Mouse (Mus musculus): ENCODE measurements around the gene Plekhh2.

Gene Plekhh2

DNA sequence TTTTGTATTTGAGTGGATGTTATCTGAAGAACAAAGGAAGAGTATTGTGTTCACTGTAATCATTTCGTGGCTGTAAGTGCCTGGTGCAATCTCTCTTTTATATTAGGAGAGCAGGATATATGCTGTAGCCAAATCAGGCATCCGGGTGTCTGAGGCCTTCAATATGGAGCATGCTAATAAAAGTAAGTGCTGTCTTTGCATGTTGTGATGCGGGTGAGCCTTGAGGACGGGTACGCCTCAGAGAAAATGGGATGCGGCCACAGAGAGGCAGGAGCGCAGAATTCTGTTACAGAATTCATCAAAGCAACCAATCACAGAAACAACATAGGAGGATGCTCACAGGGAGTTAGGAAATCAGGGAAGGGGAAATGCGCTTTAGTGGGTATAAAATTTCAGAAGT lies 58.1 kb downstream of the Plekhh2 start:
- in situ Hi-C loops (cut with MboI, MseI) = no loop called here

DNA sequence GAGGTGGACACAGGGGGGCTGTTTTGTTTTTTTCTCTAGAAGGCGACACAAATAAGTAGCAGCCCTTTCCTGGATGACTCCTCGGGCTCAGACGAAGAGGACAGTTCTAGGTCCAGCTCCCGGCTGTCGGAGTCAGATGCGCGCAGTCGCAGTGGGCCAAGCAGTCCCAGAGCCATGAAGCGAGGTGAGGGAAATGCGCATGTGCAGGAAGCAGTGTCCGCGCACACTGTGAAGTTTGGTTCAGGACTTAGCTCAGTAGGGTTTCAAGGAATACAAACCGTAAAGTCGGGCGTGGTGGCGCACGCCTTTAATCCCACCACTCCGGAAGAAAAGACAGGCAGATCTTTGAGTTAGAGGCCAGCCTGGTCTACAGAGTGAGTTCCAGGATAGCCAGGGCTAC lies 59.9 kb downstream of the Plekhh2 start:
- in situ Hi-C loops (cut with MboI, MseI) = no loop called here

DNA sequence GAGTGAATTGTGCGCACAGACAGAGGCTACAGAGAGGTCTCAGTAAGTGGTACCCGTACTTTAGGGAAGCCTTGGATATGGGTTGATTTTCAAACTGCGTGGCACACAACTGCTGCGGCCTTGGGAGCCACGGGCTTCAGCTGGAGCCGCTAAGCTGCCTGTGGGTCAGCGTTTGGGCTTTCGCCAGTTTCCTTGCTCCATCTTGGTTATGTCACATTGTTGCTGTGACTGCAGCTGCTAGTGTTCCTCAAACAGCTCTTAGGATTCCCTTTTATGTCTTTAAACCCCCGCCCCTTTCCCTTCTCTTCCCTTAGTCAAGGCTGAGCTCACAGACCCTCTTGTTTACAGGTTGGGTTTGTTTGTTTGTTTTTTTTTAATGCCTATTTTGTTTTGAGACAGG lies 61.6 kb downstream of the Plekhh2 start:
- in situ Hi-C loops (cut with MboI, MseI) = no loop called here

DNA sequence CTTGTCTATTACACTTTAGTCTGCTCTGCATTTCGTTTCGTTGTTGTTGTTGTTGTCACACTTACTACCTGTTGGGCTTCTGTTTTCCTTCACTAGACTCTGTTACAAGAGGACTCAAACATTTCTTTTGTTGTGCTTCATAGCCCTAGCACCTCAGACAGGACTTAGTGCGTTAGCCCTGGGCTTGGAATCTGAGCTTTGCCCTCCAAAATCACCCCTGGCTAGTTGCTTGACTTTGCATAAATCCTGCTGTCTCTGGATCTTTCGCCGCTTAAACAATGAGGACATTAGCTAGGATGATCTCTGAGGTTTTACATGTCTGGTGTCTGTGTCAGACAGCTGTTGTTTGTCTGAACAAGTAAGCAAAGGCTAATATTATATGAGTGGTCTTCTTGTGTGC lies 62.2 kb downstream of the Plekhh2 start:
- in situ Hi-C loops (cut with MboI, MseI) = no loop called here

DNA sequence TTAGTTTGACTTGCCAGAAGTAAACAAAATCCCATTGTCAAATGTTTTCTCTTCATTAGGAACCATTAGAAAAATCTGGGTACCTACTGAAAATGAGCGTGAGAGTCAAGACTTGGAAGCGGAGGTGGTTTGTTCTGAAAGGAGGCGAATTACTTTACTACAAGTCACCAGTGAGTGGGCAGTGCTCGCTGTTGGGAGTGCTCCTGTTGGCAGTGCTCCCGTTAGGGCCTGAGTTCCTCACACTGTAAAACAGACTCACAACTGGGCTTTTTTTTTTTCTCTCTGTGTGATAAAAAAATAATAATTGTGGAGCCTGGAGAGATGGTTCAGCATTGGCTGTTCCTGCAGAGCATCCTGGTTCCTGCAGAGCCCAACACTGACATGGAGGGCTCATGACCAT lies 63.4 kb downstream of the Plekhh2 start:
- in situ Hi-C loops (cut with MboI, MseI) = no loop called here

DNA sequence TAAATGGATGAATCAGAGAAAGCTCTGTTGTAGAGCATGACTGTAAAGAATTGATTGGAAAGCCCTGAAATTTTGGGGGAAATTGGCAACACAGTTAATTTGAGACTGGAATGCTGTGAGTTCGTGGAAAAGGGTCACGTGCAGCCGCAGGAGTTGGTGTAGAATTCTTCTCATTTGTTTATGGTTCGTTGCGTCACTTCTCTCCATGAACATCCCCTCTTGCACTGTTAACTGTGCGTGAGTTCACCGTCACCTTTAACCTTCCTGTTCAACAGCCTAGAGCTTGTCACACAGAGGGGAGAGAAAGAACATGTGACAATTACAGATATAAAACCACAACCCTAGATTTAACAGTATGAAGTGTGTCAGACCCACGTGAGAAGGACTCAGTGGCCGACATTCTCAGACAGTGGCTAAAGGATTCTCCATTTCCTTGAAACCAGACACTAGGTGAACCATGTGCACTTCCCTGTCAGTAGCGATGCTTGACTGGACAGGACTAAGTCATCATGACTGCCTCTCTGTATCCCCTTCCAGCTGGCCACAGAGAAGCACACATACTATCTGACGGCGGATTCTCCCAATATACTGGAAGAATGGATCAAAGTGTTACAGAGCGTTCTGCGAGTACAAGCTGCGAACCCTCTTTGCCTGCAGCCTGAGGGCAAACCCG lies 65.1 kb downstream of the Plekhh2 start:
- in situ Hi-C loops (cut with MboI, MseI) = no loop called here

DNA sequence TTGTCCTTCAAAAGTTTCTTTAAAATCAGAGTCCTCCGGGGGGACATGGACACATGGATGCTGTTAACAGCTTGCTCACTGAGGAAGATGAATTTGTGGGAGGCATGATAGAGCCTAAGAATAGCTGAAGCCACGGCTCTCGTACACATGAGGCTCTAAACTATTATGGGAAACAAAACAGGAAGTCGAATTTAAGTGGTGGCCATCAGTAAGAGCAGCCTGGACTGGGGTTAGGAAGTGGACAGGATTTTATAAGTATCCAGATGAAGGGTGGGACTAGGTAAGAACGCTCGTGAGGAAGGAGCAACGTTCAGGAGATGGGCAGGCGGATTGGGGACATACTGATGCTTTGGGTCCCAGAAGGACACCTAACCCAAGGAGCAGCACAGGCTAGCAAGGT lies 67.6 kb downstream of the Plekhh2 start:
- in situ Hi-C loops (cut with MboI, MseI) = no loop called here

DNA sequence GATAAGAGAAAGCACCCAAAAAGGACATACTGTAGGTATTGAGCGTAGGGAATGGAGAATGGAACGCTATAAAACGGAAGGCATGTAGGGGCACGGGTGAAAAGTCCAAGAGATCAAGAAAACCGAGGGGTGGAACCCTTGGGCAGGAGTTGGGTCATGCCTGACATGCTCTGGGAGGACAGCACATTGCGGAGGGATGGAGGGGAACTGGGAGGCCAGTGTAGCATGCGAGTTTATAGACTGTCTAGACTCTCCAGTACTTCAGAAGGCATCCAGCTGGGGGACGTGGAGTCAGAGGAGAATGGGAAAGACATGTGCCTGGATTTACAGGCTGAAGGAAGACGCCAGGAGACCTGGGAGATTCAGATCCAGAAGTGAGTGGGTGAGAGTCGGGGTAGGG lies 68.1 kb downstream of the Plekhh2 start:
- in situ Hi-C loops (cut with MboI, MseI) = no loop called here

DNA sequence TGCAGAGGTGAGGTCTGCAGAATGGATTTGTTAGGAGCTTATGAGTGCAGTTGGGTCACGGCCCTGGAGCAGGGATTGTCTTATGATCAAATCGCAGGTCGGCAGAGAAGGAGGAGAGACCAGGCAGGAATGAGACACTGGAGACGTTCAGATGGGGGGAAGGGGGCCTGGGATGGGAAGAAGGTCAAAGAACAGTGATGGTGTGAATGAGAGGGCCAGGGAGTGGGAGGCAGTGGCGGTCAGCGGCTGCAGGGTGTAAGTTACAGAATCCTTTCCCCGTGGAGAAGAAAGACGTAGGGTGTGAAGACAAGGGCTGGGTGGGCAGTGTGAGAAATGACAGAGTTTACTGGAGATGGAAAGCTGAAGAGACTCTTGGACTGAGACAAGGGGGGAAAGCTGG lies 69.1 kb downstream of the Plekhh2 start:
- in situ Hi-C loops (cut with MboI, MseI) = no loop called here

DNA sequence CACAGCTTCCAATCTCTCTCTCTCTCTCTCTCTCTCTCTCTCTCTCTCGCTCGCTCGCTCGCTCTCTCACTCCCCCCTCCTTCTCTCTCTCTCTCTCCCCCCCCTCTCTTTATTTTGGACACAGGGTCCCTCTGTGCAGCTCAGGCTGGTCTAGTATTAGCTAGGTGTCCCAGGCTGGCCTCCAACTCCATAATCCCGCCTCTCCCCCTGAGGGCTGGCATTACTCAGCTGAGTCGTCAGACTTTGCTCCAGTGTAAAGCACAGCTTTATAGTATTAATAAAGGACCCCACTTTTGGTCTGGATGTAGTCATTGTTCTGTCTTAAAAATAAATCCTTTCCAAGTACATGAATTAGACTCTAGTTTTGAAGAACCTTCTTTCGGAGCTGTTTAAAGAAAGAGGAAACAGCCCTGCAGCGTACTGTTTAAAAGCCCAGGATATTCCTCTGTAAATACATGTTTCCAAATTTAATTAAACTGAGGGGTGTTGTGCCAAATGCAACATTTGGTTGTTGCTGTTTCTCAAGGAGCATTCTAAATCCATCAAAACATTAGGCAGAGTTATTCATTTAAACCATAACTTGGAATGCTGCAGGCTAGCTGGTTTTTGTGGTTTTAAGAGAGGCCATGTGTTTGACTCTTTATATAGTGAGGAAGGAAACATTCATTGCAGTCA lies 70.2 kb downstream of the Plekhh2 start:
- in situ Hi-C loops (cut with MboI, MseI) = no loop called here

DNA sequence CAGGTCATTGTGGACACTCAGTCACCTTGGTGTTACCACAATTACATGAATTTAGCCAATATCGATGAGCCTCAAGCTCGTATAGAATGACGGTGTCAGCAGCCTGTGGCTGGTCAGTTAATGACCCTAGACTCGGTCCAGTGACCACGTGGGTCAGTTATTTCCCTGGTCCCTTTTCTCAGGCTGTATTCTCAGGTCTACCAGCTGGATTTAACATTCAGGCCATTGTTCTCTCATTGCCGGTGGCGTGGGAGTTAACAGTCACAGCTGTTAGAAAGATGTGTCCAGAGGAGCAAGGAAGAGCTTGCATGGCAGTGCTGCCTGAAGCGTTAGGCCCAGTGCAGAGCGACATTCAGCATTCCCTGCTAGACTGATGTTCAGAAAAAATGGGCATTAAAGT lies 72.4 kb downstream of the Plekhh2 start:
- in situ Hi-C loops (cut with MboI, MseI) = no loop called here

DNA sequence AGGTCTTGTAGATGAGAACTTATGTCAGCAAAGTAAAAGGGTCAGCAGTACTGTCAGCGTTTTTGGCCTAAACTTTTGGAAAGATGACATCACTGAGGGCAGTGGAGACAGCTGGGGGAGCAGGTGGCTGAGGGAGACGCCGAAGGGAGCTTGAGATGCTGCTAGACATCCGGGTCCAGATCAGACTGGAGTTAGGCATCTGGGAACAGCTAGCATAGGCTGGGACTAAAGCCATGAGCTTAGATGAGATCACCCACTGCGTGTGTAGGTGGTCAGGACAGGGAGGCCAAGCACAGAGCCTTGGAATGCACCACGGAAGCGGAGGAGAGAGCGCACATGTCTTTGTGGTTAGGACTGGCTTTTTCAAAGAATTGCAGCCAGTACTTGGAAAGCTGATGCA lies 73.4 kb downstream of the Plekhh2 start:
- in situ Hi-C loops (cut with MboI, MseI) = no loop called here

DNA sequence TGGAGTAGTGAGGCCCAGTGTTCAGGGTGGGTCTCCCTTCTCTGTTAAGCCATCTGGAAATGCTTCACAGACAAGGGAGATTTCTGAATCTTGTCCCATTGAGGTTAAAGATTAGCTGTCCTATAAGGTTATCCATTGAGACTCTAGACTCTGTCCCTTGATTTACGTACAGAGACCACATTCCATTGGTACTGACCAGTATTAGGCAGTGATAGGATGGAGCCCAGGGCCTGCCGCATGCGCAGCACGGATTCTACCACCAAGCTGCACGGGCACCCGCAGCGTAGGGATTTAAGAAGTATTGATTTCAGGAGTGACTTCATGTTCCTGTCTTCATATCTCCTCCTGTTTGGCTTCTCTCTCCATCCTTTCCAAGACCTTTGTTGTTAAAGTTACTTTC lies 78.4 kb downstream of the Plekhh2 start:
- in situ Hi-C loops (cut with MboI, MseI) = no loop called here

DNA sequence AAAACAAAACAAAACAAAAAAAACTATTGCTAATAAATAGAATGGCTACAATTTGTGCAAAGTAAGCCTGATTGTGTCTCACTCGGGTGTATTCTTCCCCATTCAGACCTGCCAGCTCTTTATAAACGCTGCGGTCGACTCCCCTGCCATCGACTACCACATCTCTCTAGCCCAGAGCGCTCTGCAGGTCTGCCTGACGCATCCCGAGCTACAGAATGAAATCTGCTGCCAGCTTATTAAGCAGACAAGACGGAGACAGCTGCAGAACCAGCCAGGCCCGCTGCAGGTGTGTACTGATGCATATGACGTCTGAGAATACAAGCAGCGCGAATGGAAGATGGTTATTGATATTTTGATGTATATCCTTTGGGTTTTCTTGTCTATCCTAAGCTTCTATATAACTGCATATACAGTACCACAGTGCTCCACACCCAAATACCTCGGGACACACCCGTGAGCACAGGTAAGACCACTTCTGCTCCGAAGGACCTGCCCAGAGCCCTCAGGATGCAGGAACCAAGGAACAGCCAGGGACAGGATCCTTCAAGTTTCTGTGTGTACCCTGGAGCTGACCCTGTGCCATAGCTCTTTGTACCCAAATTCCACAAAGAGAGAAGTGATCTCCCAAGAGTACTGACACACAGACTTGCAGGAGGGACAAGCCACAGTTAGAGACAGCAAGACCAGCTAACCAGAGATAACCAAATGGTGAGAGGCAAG lies 79.9 kb downstream of the Plekhh2 start:
- in situ Hi-C loops (cut with MboI, MseI) = no loop called here

DNA sequence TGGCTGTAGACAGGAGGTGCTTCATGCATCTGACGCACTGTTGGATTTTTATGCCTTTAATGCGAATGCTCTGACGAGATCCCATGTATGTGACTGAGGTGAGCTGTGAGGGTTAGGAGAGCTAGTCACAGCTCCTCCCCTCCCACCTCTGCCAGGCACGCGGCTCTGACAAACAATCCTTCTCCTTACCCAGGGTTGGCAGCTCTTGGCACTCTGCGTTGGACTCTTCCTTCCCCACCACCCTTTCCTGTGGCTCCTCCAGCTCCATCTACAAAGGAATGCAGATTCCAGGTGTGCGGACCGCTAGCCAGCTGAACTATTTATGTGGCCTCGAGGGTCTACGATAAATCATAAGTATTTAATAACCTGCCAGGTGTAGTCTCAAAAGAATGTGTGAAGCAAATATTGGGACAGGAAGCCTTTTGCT lies 84.3 kb downstream of the Plekhh2 start:
- in situ Hi-C loops (cut with MboI, MseI) = no loop called here

DNA sequence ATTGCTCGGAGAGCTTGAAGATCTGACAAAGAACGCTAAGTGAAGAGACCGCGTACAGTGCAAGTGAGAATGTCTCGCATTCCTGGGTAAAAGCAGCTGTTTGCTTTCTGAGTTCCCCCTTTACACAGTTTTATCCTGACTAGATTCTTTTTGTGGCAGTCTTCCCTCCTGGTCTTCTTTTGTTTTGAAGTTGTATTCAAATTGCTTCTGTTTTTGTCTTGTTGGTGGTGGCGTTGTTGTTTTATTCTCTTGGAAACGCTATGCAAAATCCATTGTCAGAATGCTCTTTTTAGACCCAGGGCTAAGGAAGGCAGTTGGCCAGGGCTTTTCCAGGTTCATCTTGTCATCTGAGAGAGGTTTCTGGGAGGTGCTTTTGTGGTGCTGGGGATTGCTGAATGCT lies 84.8 kb downstream of the Plekhh2 start:
- in situ Hi-C loops (cut with MboI, MseI) = no loop called here

DNA sequence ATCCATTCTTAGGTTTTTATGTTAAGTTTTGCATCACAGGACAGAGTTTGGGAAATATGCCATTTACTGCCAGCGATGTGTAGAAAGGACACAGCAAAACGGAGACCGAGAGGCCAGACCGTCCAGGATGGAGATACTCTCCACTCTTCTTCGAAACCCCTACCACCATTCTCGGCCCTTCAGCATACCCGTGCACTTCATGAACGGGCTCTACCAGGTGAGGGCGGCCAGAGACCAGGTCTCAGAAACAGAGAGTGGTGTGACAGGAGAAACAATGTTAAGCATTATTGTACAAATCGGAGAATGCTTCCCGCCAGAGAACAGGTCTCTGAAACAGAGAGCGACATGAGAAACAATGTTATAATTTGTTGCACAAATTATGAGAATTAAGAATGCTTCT lies 86.2 kb downstream of the Plekhh2 start:
- in situ Hi-C loops (cut with MboI, MseI) = no loop called here

DNA sequence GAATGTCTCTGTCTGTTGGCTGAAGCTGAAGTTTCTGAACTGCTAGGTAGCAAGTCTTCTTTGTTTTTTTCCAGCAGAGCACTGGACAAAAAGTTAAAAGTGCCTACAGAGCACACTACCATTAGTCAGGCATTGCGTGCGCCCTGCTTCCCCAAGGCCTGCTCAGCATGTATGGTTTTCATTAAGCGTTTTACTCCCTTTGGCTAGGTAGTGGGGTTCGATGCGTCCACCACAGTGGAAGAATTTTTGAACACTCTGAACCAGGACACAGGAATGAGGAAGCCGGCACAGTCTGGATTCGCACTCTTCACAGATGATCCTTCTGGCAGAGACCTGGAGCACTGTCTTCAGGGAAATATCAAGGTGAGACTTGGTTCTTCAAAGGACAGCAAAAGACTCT lies 87.2 kb downstream of the Plekhh2 start:
- in situ Hi-C loops (cut with MboI, MseI) = no loop called here

DNA sequence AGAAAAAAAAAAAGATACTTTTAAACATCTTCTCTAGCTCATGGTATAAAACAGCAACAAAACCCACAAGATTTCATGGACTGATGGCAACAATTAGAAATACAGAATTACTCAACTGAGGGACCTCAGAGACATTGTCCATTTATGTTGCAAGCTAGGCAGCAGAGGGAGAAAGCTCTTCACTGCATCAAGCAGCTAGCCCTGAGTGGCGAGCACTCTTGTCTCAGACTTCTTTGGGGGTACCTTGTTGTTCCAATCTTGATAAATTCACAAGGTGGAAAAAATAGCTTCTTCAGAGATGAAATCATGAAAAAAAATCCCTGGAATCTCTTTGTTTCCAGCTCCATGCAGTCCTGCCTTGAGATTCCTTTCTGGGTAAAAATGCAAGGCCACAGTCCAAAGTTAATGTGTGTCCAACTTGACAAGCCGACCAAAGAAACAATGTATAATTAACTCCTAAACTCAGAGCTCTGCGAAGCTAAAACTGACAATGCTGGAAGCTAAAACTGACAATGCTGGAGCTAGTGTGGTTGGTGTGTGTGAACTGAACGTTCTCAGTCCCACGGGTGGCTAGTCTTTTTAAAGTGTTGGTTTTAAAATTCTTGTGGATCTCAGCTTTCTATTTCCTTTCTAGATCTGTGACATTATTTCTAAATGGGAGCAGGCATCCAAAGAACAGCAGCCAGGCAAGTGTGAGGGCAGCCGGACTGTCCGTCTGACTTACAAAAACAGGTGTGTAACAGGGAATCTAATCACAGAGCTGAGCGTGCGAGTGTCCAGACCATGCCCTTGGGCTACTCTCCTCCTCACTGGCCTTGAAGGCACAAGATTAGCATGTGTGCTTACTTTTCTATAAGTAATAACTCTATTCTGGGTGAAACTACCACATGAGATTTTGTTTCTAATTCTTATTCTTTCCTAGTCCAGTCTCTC lies 88.6 kb downstream of the Plekhh2 start:
- in situ Hi-C loops (cut with MboI, MseI) = no loop called here

DNA sequence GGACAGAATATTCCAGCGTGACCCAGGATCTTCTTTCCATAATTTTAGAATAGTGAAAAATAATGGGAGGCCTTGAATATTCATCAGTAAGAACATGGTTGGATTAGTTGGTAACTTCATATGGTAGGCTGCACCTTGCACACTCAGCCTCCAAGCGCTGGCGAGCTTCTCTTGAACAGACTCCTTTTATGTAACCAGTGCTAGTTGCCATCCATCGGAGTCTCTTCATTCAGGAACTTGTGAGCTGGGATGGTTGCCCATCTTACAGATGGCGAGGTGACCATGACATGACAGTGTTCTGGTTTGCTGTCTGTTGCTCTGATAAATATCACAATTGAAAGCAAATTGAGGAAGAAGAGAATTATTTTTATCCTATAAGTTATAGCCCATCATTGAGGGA lies 90.1 kb downstream of the Plekhh2 start:
- in situ Hi-C loops (cut with MboI, MseI) = no loop called here

DNA sequence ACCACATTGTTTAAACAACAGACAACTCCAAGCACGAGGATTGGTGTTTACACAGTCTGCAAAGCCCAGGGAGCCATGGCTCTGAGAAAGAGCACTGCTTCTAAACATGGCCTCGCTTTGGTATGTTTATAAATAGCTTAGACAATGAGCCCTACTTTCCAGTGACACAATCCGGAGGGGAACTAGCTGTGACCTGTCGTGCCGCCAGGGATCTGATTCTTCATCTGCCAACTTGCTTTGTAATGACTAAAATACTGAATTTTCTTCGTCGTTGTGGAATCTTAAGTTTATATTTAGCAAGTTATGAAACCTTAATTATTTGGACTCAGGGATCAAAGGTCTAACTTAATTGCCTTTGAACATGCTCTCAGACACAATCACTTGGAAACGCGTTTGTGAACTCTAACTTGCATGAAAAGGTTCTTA lies 91.5 kb downstream of the Plekhh2 start:
- in situ Hi-C loops (cut with MboI, MseI) = no loop called here

Measured in T-helper 1 cell (primary cell).